Mouse (Mus musculus): ENCODE measurements around the gene Mpc1. TPM values are rescaled to one million over a fixed set of nuclear protein-coding genes. Genes with fewer than 3 reads are reported as not detected.
A peak's percentile ranks its signal among the peaks of the same experiment; 100 is the strongest.

Mpc1 gene
- polyA plus RNA-seq (2012; rRNA removed) = 96.5 and 127 TPM in 2 replicates

DNA sequence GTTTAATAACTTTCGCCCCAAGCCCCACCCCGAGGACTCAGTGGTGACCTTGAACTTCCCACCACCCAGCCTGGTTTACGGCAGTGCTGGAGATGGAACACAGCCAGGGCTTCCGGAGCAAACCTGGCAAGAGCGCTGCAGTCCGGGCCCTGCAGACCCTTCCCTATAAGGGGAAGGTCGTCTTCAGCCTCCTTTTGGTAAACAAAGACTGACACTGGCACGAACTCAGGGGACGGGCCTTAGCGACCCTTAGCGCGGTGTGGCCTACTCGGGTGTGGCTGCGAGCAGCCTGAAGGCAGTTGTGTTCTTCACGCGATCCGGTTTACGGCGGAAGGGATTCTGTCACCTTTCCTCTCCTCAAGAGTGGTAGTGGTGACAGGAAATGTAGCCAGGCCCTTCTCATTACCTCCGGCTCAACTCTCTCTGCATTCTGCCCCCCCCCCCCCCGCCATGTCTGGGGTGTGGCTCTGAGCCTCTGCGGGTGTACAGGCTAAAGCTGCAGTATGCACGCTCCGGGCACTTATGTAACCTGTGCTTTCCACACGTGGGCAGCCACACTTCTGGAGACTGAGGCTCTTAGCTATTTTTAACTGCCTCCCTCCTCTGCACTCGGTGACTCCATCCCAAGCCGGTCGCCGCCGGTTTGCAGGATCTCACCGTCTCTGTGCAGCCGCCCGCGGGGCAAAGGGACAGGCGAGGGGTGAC, at the start of gene Mpc1:
Mpc1 (plus strand) TSS at position 84 of the 705 bp plus-strand sequence.
- Histone ChIP-seq H3K27me3 (ENCODE audit: control insufficient read depth, insufficient read depth, low read length) (no peaks in the 10 kb centered on the region), H3K27ac (ENCODE audit: control insufficient read depth, insufficient read depth, low read length) (peak within 1 kb of the TSS; percentile 96), H3K4me1 (replicated peaks; ENCODE audit: control insufficient read depth, insufficient read depth, low read length) (peaks cover 12% of the 10 kb centered on the region), H3K36me3 (ENCODE audit: control insufficient read depth, insufficient read depth, low read length) (no peaks in the 10 kb centered on the region), H3K4me3 (ENCODE audit: control insufficient read depth, insufficient read depth, low read length) (peak within 1 kb of the TSS; percentile 74)
- under 1% methylated on average over 35 of the region's 35 CpGs for WGBS
- peak; percentile 53 for DNase-seq
- TF ChIP-seq CTCF (IDR thresholded peaks at IDR 0.05; ENCODE audit: borderline replicate concordance, control insufficient read depth, extremely low read depth, insufficient read depth, low read length, poor library complexity) (no peak), POLR2A (IDR thresholded peaks at IDR 0.05; ENCODE audit: control insufficient read depth, extremely low read depth, insufficient read depth, low read length, poor library complexity) (no peak; the same call in 1 of the 2 replicates)

DNA sequence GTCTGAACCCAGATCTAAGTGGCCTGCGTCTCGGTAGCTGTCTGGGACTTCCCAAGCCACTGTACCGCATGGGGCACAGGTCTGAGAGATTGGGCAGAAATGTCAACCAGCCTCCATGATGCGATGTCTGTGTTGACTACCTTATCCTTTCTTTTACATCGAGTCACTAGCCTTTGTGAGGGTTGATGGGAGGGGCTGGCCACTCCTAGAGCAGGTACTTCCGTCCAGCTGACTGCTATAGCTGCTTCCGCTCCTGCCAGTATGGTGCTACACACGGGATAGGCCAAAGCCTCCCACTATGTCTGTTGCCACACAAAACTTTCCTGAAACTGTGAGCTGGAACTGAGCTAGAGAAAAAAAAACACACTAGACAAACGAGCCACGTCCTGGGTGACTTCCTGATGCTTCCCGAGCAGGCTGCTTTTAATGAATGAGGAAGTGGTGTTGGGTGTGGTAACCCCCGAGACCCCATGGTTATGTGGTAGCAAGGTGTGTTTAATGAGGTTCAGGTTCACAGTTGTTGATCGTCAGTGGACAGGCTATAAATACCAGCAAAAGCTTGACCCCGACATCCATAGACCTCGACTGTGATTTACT, 49.0 kb upstream of the Mpc1 start:
- no peak for DNase-seq
- Histone ChIP-seq H3K27me3 (ENCODE audit: control insufficient read depth, insufficient read depth, low read length) (no peaks in the 10 kb centered on the region), H3K36me3 (ENCODE audit: control insufficient read depth, insufficient read depth, low read length) (no peaks in the 10 kb centered on the region), H3K27ac (ENCODE audit: control insufficient read depth, insufficient read depth, low read length) (no peak overlapping the region), H3K4me1 (replicated peaks; ENCODE audit: control insufficient read depth, insufficient read depth, low read length) (peaks cover under 1% of the 10 kb centered on the region; the same call in 1 of the 2 replicates), H3K4me3 (ENCODE audit: control insufficient read depth, insufficient read depth, low read length) (no peak overlapping the region)
- TF ChIP-seq CTCF (IDR thresholded peaks at IDR 0.05; ENCODE audit: borderline replicate concordance, control insufficient read depth, extremely low read depth, insufficient read depth, low read length, poor library complexity) (no peak), POLR2A (IDR thresholded peaks at IDR 0.05; ENCODE audit: control insufficient read depth, extremely low read depth, insufficient read depth, low read length, poor library complexity) (no peak)
- WGBS = 41% methylated on average over 15 of the region's 15 CpGs

GRCm38 (mm10) chr17:8234537-8234936, 48.2 kb upstream of the Mpc1 start:
- no peak for DNase-seq
- Histone ChIP-seq H3K4me1 (replicated peaks; ENCODE audit: control insufficient read depth, insufficient read depth, low read length) (0 out of 2 replicates have a peak, but pooled peaks cover 2% of the 10 kb centered on the region), H3K27me3 (ENCODE audit: control insufficient read depth, insufficient read depth, low read length) (no peaks in the 10 kb centered on the region), H3K36me3 (ENCODE audit: control insufficient read depth, insufficient read depth, low read length) (no peaks in the 10 kb centered on the region), H3K4me3 (ENCODE audit: control insufficient read depth, insufficient read depth, low read length) (no peak overlapping the region), H3K27ac (ENCODE audit: control insufficient read depth, insufficient read depth, low read length) (no peak overlapping the region)
- WGBS = 84% methylated on average over 4 of the region's 4 CpGs
- no peak for TF ChIP-seq CTCF (IDR thresholded peaks at IDR 0.05; ENCODE audit: borderline replicate concordance, control insufficient read depth, extremely low read depth, insufficient read depth, low read length, poor library complexity)
- TF ChIP-seq POLR2A (IDR thresholded peaks at IDR 0.05; ENCODE audit: control insufficient read depth, extremely low read depth, insufficient read depth, low read length, poor library complexity) = no peak

GRCm38 (mm10) chr17:8235743-8236142, 47.0 kb upstream of the Mpc1 start, which contains the start of gene Ccr6:
Ccr6 (plus strand) TSS chr17:8236043.
- Histone ChIP-seq H3K4me1 (replicated peaks; ENCODE audit: control insufficient read depth, insufficient read depth, low read length) (peaks cover 8% of the 10 kb centered on the region; the same call in 1 of the 2 replicates), H3K27me3 (ENCODE audit: control insufficient read depth, insufficient read depth, low read length) (no peaks in the 10 kb centered on the region), H3K36me3 (ENCODE audit: control insufficient read depth, insufficient read depth, low read length) (no peaks in the 10 kb centered on the region), H3K27ac (ENCODE audit: control insufficient read depth, insufficient read depth, low read length) (no peak within 1 kb of the TSS), H3K4me3 (ENCODE audit: control insufficient read depth, insufficient read depth, low read length) (no peak within 1 kb of the TSS)
- WGBS = 10% methylated on average over 3 of the region's 3 CpGs
- TF ChIP-seq CTCF (IDR thresholded peaks at IDR 0.05; ENCODE audit: borderline replicate concordance, control insufficient read depth, extremely low read depth, insufficient read depth, low read length, poor library complexity) = no peak
- TF ChIP-seq POLR2A (IDR thresholded peaks at IDR 0.05; ENCODE audit: control insufficient read depth, extremely low read depth, insufficient read depth, low read length, poor library complexity) = no peak
- no peak for DNase-seq

DNA sequence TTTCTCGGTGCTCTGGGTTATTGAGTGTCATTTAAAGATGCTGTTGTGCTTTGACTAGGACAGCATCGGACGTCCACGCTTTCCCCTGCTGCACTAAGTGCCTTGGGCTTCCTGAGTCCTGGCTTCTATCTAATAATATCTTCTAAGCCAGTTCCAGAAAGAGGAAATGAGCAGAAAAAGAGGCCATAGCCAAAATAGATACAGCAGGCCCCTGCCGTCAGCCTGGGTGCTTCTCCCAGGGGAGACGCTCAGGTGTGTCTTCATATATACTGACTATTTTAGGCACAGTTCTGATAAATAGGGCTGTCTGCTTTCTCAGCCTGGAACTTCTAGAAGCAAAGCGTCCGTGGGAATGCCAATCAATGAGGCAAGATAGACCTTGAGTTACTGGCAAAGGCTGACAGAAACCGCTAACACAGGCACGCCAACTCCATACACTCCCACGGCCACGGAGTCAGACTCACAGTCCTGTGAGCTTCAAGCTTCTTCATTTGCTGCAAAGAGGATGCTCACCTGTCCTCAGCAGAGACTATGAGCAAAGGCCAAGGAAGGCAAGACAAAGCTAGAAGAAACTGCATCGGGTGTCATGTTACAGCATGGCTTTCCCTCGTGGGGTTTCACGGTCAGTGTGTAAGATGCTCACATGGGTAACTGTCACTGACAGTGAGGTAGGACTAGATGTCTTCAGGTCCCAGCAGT, 44.5 kb upstream of the Mpc1 start:
- 71% methylated on average over 15 of the region's 15 CpGs for WGBS
- no peaks in the 10 kb centered on the region for H3K27me3 ChIP-seq (ENCODE audit: control insufficient read depth, insufficient read depth, low read length)
- H3K36me3 ChIP-seq (ENCODE audit: control insufficient read depth, insufficient read depth, low read length) = no peaks in the 10 kb centered on the region
- no peak for DNase-seq
- peaks cover 11% of the 10 kb centered on the region; the same call in 1 of the 2 replicates for H3K4me1 ChIP-seq (replicated peaks; ENCODE audit: control insufficient read depth, insufficient read depth, low read length)
- TF ChIP-seq POLR2A (IDR thresholded peaks at IDR 0.05; ENCODE audit: control insufficient read depth, extremely low read depth, insufficient read depth, low read length, poor library complexity) (no peak), CTCF (IDR thresholded peaks at IDR 0.05; ENCODE audit: borderline replicate concordance, control insufficient read depth, extremely low read depth, insufficient read depth, low read length, poor library complexity) (no peak)
- no peak overlapping the region for H3K27ac ChIP-seq (ENCODE audit: control insufficient read depth, insufficient read depth, low read length)
- H3K4me3 ChIP-seq (ENCODE audit: control insufficient read depth, insufficient read depth, low read length) = no peak overlapping the region

GRCm38 (mm10) chr17:8239561-8239960, 43.1 kb upstream of the Mpc1 start:
- DNase-seq = no peak
- WGBS = 53% methylated on average over 3 of the region's 3 CpGs
- H3K27me3 ChIP-seq (ENCODE audit: control insufficient read depth, insufficient read depth, low read length) = no peaks in the 10 kb centered on the region
- H3K4me1 ChIP-seq (replicated peaks; ENCODE audit: control insufficient read depth, insufficient read depth, low read length) = peaks cover 11% of the 10 kb centered on the region; the same call in 1 of the 2 replicates
- H3K36me3 ChIP-seq (ENCODE audit: control insufficient read depth, insufficient read depth, low read length) = no peaks in the 10 kb centered on the region
- no peak overlapping the region for H3K4me3 ChIP-seq (ENCODE audit: control insufficient read depth, insufficient read depth, low read length)
- no peak for TF ChIP-seq POLR2A (IDR thresholded peaks at IDR 0.05; ENCODE audit: control insufficient read depth, extremely low read depth, insufficient read depth, low read length, poor library complexity)
- TF ChIP-seq CTCF (IDR thresholded peaks at IDR 0.05; ENCODE audit: borderline replicate concordance, control insufficient read depth, extremely low read depth, insufficient read depth, low read length, poor library complexity) = no peak
- no peak overlapping the region for H3K27ac ChIP-seq (ENCODE audit: control insufficient read depth, insufficient read depth, low read length)
